Mouse (Mus musculus): ENCODE results near the gene Ubxn1. TPM values are rescaled to one million over a fixed set of nuclear protein-coding genes. Genes with fewer than 3 reads are reported as not detected.

The Ubxn1 gene
- polyA plus RNA-seq, 2 experiments: 127 to 154 TPM

DNA sequence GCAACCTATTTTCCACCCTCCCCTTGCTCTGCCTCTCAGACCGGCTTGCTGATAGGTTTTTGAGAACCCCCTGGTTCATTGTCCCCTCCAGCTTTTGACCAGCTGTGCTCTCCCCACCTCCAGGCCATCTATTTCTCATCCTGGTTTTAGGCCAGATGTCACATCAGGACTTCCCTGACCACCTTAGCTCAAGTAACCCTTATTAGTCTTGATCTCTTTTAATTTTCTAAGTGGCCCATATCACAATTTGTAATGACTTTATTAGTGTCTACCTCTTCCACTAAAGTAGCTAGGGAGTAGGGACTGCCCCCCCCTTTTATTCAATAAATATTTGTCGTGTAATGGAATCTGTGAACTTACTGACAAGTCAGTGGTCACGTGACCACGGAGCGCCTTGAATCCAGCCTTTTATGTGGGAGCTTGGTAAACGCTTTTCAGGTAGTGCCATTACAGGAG, 49.6 kb downstream of the Ubxn1 start:
- ATAC-seq (ENCODE audit: low FRiP score, low read depth): no peak
- Histone ChIP-seq H3K36me3 (ENCODE audit: control insufficient read depth, insufficient read depth, low read length) (peaks cover 29% of the 10 kb centered on the region), H3K4me1 (ENCODE audit: control insufficient read depth, insufficient read depth, low read length) (peaks cover 13% of the 10 kb centered on the region), H3K4me3 (replicated peaks; ENCODE audit: low read length) (peak overlapping the region; percentile 79), H3K9ac (ENCODE audit: low read depth, low read length, severe bottlenecking) (peak overlapping the region; percentile 77), H3K9me3 (ENCODE audit: control insufficient read depth, low read length) (no peaks in the 10 kb centered on the region), H3K4me2 (replicated peaks; ENCODE audit: low read depth, low read length, severe bottlenecking) (peak overlapping the region; percentile 91), H3K27ac (replicated peaks; ENCODE audit: low read depth, low read length) (peak overlapping the region; percentile 86), H3K27me3 (ENCODE audit: control insufficient read depth, insufficient read depth, low read length) (no peaks in the 10 kb centered on the region)
- DNase-seq (ENCODE audit: low spot score): peak; percentile 68
- WGBS: under 1% methylated on average over 6 of the region's 6 CpGs
- no peak for TF ChIP-seq POLR2A (IDR thresholded peaks at IDR 0.05; ENCODE audit: borderline replicate concordance, extremely low read depth, insufficient read depth, insufficient read length)

- no peak for ATAC-seq (ENCODE audit: low FRiP score, low read depth)
- WGBS: 71% methylated on average over 9 of the region's 9 CpGs
- H3K4me3 ChIP-seq (replicated peaks; ENCODE audit: low read length): no peak overlapping the region
These were observed 50.4 kb downstream of the Ubxn1 start for GRCm38 (mm10) chr19:8921741-8922140.

More at GRCm38 (mm10) chr19:8921741-8922140, 50.4 kb downstream of the Ubxn1 start:
- TF ChIP-seq POLR2A (IDR thresholded peaks at IDR 0.05; ENCODE audit: borderline replicate concordance, extremely low read depth, insufficient read depth, insufficient read length): no peak
- peaks cover 29% of the 10 kb centered on the region for H3K36me3 ChIP-seq (ENCODE audit: control insufficient read depth, insufficient read depth, low read length)
- no peak overlapping the region for H3K9ac ChIP-seq (ENCODE audit: low read depth, low read length, severe bottlenecking)
- no peak overlapping the region for H3K27ac ChIP-seq (replicated peaks; ENCODE audit: low read depth, low read length)
- no peak overlapping the region for H3K4me2 ChIP-seq (replicated peaks; ENCODE audit: low read depth, low read length, severe bottlenecking)
- H3K4me1 ChIP-seq (ENCODE audit: control insufficient read depth, insufficient read depth, low read length): peaks cover 13% of the 10 kb centered on the region
- no peaks in the 10 kb centered on the region for H3K9me3 ChIP-seq (ENCODE audit: control insufficient read depth, low read length)
- DNase-seq (ENCODE audit: low spot score): no peak
- H3K27me3 ChIP-seq (ENCODE audit: control insufficient read depth, insufficient read depth, low read length): no peaks in the 10 kb centered on the region

Small RNAs within 50 kb of the gene (microRNA-seq; reads per million reads assigned to microRNA genes)
- not detected for gene Mir5136

Other genes with a start within 250 kb of the Ubxn1 start
Only the 30 nearest of the 32 such genes appear.
- 111 and 123 TPM in 2 replicates for gene Slc3a2, start 148.1 kb upstream of the Ubxn1 start, polyA plus RNA-seq (2012; rRNA removed)
- 101 and 109 TPM in 2 replicates for gene Slc3a2, start 148.1 kb upstream of the Ubxn1 start, polyA plus RNA-seq (2014; fragmentation: Nextera tagmentation; extraction: Ambion mirVana)
- 66.4 and 66.6 TPM in 2 replicates for gene Wdr74, start 135.7 kb upstream of the Ubxn1 start, polyA plus RNA-seq (2012; rRNA removed)
- 85.5 and 87.2 TPM in 2 replicates for gene Wdr74, start 135.7 kb upstream of the Ubxn1 start, polyA plus RNA-seq (2014; fragmentation: Nextera tagmentation; extraction: Ambion mirVana)
- gene 1700092M07Rik, start 130.8 kb upstream of the Ubxn1 start, polyA plus RNA-seq (2012; rRNA removed): 1.6 and 3.2 TPM in 2 replicates
- gene 1700092M07Rik, start 130.8 kb upstream of the Ubxn1 start, polyA plus RNA-seq (2014; fragmentation: Nextera tagmentation; extraction: Ambion mirVana): 1.6 and 2.1 TPM in 2 replicates
- gene Stx5a, start 130.1 kb upstream of the Ubxn1 start, polyA plus RNA-seq (2012; rRNA removed): 188 and 197 TPM in 2 replicates
- gene Stx5a, start 130.1 kb upstream of the Ubxn1 start, polyA plus RNA-seq (2014; fragmentation: Nextera tagmentation; extraction: Ambion mirVana): 161 and 174 TPM in 2 replicates
- 263 and 265 TPM in 2 replicates for gene Nxf1, start 114.4 kb upstream of the Ubxn1 start, polyA plus RNA-seq (2012; rRNA removed)
- 168 and 187 TPM in 2 replicates for gene Nxf1, start 114.4 kb upstream of the Ubxn1 start, polyA plus RNA-seq (2014; fragmentation: Nextera tagmentation; extraction: Ambion mirVana)
- 192 and 275 TPM in 2 replicates for gene Tmem223, start 100.5 kb upstream of the Ubxn1 start, polyA plus RNA-seq (2012; rRNA removed)
- gene Tmem223, start 100.5 kb upstream of the Ubxn1 start, polyA plus RNA-seq (2014; fragmentation: Nextera tagmentation; extraction: Ambion mirVana): 177 and 220 TPM in 2 replicates
- gene Tmem179b, start 97.0 kb upstream of the Ubxn1 start, polyA plus RNA-seq (2012; rRNA removed): 63.5 and 97.1 TPM in 2 replicates
- 83.6 and 84.2 TPM in 2 replicates for gene Tmem179b, start 97.0 kb upstream of the Ubxn1 start, polyA plus RNA-seq (2014; fragmentation: Nextera tagmentation; extraction: Ambion mirVana)
- gene Taf6l, start 85.1 kb upstream of the Ubxn1 start, polyA plus RNA-seq (2012; rRNA removed): 22.4 and 29.1 TPM in 2 replicates
- 21.3 and 21.8 TPM in 2 replicates for gene Taf6l, start 85.1 kb upstream of the Ubxn1 start, polyA plus RNA-seq (2014; fragmentation: Nextera tagmentation; extraction: Ambion mirVana)
- 135 and 140 TPM in 2 replicates for gene Polr2g, start 72.9 kb upstream of the Ubxn1 start, polyA plus RNA-seq (2012; rRNA removed)
- 153 and 165 TPM in 2 replicates for gene Polr2g, start 72.9 kb upstream of the Ubxn1 start, polyA plus RNA-seq (2014; fragmentation: Nextera tagmentation; extraction: Ambion mirVana)
- 3.5 and 3.9 TPM in 2 replicates for gene Zbtb3, start 68.9 kb upstream of the Ubxn1 start, polyA plus RNA-seq (2012; rRNA removed)
- gene Zbtb3, start 68.9 kb upstream of the Ubxn1 start, polyA plus RNA-seq (2014; fragmentation: Nextera tagmentation; extraction: Ambion mirVana): 5.3 and 5.6 TPM in 2 replicates
- 48.3 and 54.3 TPM in 2 replicates for gene Ttc9c, start 52.2 kb upstream of the Ubxn1 start, polyA plus RNA-seq (2012; rRNA removed)
- gene Ttc9c, start 52.2 kb upstream of the Ubxn1 start, polyA plus RNA-seq (2014; fragmentation: Nextera tagmentation; extraction: Ambion mirVana): 41.8 and 48.5 TPM in 2 replicates
- 59.4 and 88.6 TPM in 2 replicates for gene Hnrnpul2, start 51.5 kb upstream of the Ubxn1 start, polyA plus RNA-seq (2012; rRNA removed)
- gene Hnrnpul2, start 51.5 kb upstream of the Ubxn1 start, polyA plus RNA-seq (2014; fragmentation: Nextera tagmentation; extraction: Ambion mirVana): 9.5 and 9.6 TPM in 2 replicates
- 0.51 and 3.0 TPM in 2 replicates for gene AC129217.1, start 41.7 kb upstream of the Ubxn1 start, polyA plus RNA-seq (2012; rRNA removed)
- gene AC129217.1, start 41.7 kb upstream of the Ubxn1 start, polyA plus RNA-seq (2014; fragmentation: Nextera tagmentation; extraction: Ambion mirVana): not detected in 2 replicates
- 48.2 and 63.5 TPM in 2 replicates for gene Bscl2, start 34.0 kb upstream of the Ubxn1 start, polyA plus RNA-seq (2012; rRNA removed)
- gene Bscl2, start 34.0 kb upstream of the Ubxn1 start, polyA plus RNA-seq (2014; fragmentation: Nextera tagmentation; extraction: Ambion mirVana): 50.2 and 51.3 TPM in 2 replicates
- gene Gng3, start 32.3 kb upstream of the Ubxn1 start, polyA plus RNA-seq (2012; rRNA removed): 2.2 and 2.5 TPM in 2 replicates
- gene Gng3, start 32.3 kb upstream of the Ubxn1 start, polyA plus RNA-seq (2014; fragmentation: Nextera tagmentation; extraction: Ambion mirVana): 4.2 and 5.0 TPM in 2 replicates
- gene Lrrn4cl, start 20.7 kb upstream of the Ubxn1 start, polyA plus RNA-seq (2012; rRNA removed): 1.9 and 2.1 TPM in 2 replicates
- 0.70 and 1.6 TPM in 2 replicates for gene Lrrn4cl, start 20.7 kb upstream of the Ubxn1 start, polyA plus RNA-seq (2014; fragmentation: Nextera tagmentation; extraction: Ambion mirVana)
- gene Uqcc3, start 9.4 kb downstream of the Ubxn1 start, polyA plus RNA-seq (2012; rRNA removed): 33.9 and 51.3 TPM in 2 replicates
- gene Uqcc3, start 9.4 kb downstream of the Ubxn1 start, polyA plus RNA-seq (2014; fragmentation: Nextera tagmentation; extraction: Ambion mirVana): 65.9 and 70.1 TPM in 2 replicates
- 6.0 and 6.1 TPM in 2 replicates for gene Lbhd1, start 12.2 kb downstream of the Ubxn1 start, polyA plus RNA-seq (2012; rRNA removed)
- 59.6 and 70.0 TPM in 2 replicates for gene Lbhd1, start 12.2 kb downstream of the Ubxn1 start, polyA plus RNA-seq (2014; fragmentation: Nextera tagmentation; extraction: Ambion mirVana)
- gene Gm49403, start 12.4 kb downstream of the Ubxn1 start, polyA plus RNA-seq (2012; rRNA removed): not detected in 2 replicates
- gene Gm49403, start 12.4 kb downstream of the Ubxn1 start, polyA plus RNA-seq (2014; fragmentation: Nextera tagmentation; extraction: Ambion mirVana): not detected in 2 replicates
- gene 1810009A15Rik, start 17.4 kb downstream of the Ubxn1 start, polyA plus RNA-seq (2012; rRNA removed): 50.1 and 92.1 TPM in 2 replicates
- gene 1810009A15Rik, start 17.4 kb downstream of the Ubxn1 start, polyA plus RNA-seq (2014; fragmentation: Nextera tagmentation; extraction: Ambion mirVana): 80.2 and 87.6 TPM in 2 replicates
- gene Gm49416, start 17.4 kb downstream of the Ubxn1 start, polyA plus RNA-seq (2012; rRNA removed): 0.38 TPM in 1 of 2 replicates, not detected in the other
- 0.50 TPM in 1 of 2 replicates, not detected in the other for gene Gm49416, start 17.4 kb downstream of the Ubxn1 start, polyA plus RNA-seq (2014; fragmentation: Nextera tagmentation; extraction: Ambion mirVana)
- 34.5 and 46.5 TPM in 2 replicates for gene Ints5, start 21.5 kb downstream of the Ubxn1 start, polyA plus RNA-seq (2012; rRNA removed)
- gene Ints5, start 21.5 kb downstream of the Ubxn1 start, polyA plus RNA-seq (2014; fragmentation: Nextera tagmentation; extraction: Ambion mirVana): 33.4 and 36.6 TPM in 2 replicates
- 212 and 265 TPM in 2 replicates for gene Ganab, start 26.6 kb downstream of the Ubxn1 start, polyA plus RNA-seq (2012; rRNA removed)
- 91.7 and 99.6 TPM in 2 replicates for gene Ganab, start 26.6 kb downstream of the Ubxn1 start, polyA plus RNA-seq (2014; fragmentation: Nextera tagmentation; extraction: Ambion mirVana)
- 116 and 142 TPM in 2 replicates for gene B3gat3, start 48.9 kb downstream of the Ubxn1 start, polyA plus RNA-seq (2012; rRNA removed)
- 39.7 and 43.0 TPM in 2 replicates for gene B3gat3, start 48.9 kb downstream of the Ubxn1 start, polyA plus RNA-seq (2014; fragmentation: Nextera tagmentation; extraction: Ambion mirVana)
- 5.2 and 7.1 TPM in 2 replicates for gene Rom1, start 57.9 kb downstream of the Ubxn1 start, polyA plus RNA-seq (2012; rRNA removed)
- gene Rom1, start 57.9 kb downstream of the Ubxn1 start, polyA plus RNA-seq (2014; fragmentation: Nextera tagmentation; extraction: Ambion mirVana): 2.0 and 2.4 TPM in 2 replicates
- gene Eml3, start 58.1 kb downstream of the Ubxn1 start, polyA plus RNA-seq (2012; rRNA removed): 62.1 and 74.9 TPM in 2 replicates
- 21.5 and 25.2 TPM in 2 replicates for gene Eml3, start 58.1 kb downstream of the Ubxn1 start, polyA plus RNA-seq (2014; fragmentation: Nextera tagmentation; extraction: Ambion mirVana)
- gene Mta2, start 70.4 kb downstream of the Ubxn1 start, polyA plus RNA-seq (2012; rRNA removed): 63.4 and 76.5 TPM in 2 replicates
- 43.8 and 47.2 TPM in 2 replicates for gene Mta2, start 70.4 kb downstream of the Ubxn1 start, polyA plus RNA-seq (2014; fragmentation: Nextera tagmentation; extraction: Ambion mirVana)
- gene Tut1, start 82.4 kb downstream of the Ubxn1 start, polyA plus RNA-seq (2012; rRNA removed): 28.6 and 33.6 TPM in 2 replicates
- 27.6 and 29.2 TPM in 2 replicates for gene Tut1, start 82.4 kb downstream of the Ubxn1 start, polyA plus RNA-seq (2014; fragmentation: Nextera tagmentation; extraction: Ambion mirVana)
- gene Eef1g, start 95.5 kb downstream of the Ubxn1 start, polyA plus RNA-seq (2012; rRNA removed): 530 and 577 TPM in 2 replicates
- gene Eef1g, start 95.5 kb downstream of the Ubxn1 start, polyA plus RNA-seq (2014; fragmentation: Nextera tagmentation; extraction: Ambion mirVana): 499 and 500 TPM in 2 replicates
- 21.6 and 31.4 TPM in 2 replicates for gene Ahnak, start 117.8 kb downstream of the Ubxn1 start, polyA plus RNA-seq (2012; rRNA removed)
- 61.5 and 61.6 TPM in 2 replicates for gene Ahnak, start 117.8 kb downstream of the Ubxn1 start, polyA plus RNA-seq (2014; fragmentation: Nextera tagmentation; extraction: Ambion mirVana)